Mouse (Mus musculus) C2C12 (cell line): Measurements from ENCODE around the gene Rptor. TPM values are rescaled to one million over a fixed set of nuclear protein-coding genes. Genes with fewer than 3 reads are reported as not detected.

Source experiments
- H3K27me3 ChIP-seq: one replicate; pipeline ENCODE4 v1.6.1; 2011; ENCODE audit not compliant: control insufficient read depth, insufficient read depth, insufficient read length
- H3K36me3 ChIP-seq: one replicate; pipeline ENCODE4 v1.6.1; 2011; ENCODE audit not compliant: control insufficient read depth, insufficient read depth
- H3K4me3 ChIP-seq: one replicate; pipeline ENCODE4 v1.5.1; 2011; ENCODE audit warnings: mild to moderate bottlenecking, control low read depth; ENCODE audit not compliant: poor library complexity, insufficient read depth, severe bottlenecking
- H3K79me2 ChIP-seq: one replicate; pipeline ENCODE4 v1.6.1; 2011; ENCODE audit not compliant: control insufficient read depth, insufficient read depth
- H3K79me3 ChIP-seq: one replicate; pipeline ENCODE4 v1.6.1; 2011; ENCODE audit warnings: low read depth, control low read depth
- H3ac ChIP-seq: one replicate; pipeline ENCODE3; 2011; ENCODE audit warnings: low read depth; ENCODE audit not compliant: control insufficient read depth, insufficient read length
- CEBPB ChIP-seq: IDR thresholded peaks from one replicate; pipeline ENCODE4 v1.6.1; 2011; ENCODE audit warnings: low read depth, mild to moderate bottlenecking, control low read depth, moderate library complexity
- CTCF ChIP-seq: IDR thresholded peaks from one replicate; pipeline ENCODE4 v1.5.1; 2011; ENCODE audit not compliant: control insufficient read depth, insufficient read depth, insufficient read length
- FOSL1 ChIP-seq: IDR thresholded peaks from one replicate; pipeline ENCODE4 v1.8.0; 2011; ENCODE audit warnings: mild to moderate bottlenecking, low read length; ENCODE audit not compliant: poor library complexity, insufficient read depth, severe bottlenecking
- MAX ChIP-seq: IDR thresholded peaks from one replicate; pipeline ENCODE4 v1.6.1; 2011; ENCODE audit warnings: mild to moderate bottlenecking, control low read depth
- MYOD1 ChIP-seq: IDR thresholded peaks from one replicate; pipeline ENCODE4 v1.6.1; 2011; ENCODE audit warnings: low read depth; ENCODE audit not compliant: control insufficient read depth, insufficient read length
- MYOG ChIP-seq: IDR thresholded peaks from one replicate; pipeline ENCODE4 v1.6.1; 2011; ENCODE audit not compliant: control insufficient read depth, insufficient read length; ENCODE audit errors: extremely low read depth
- USF1 ChIP-seq: IDR thresholded peaks from one replicate; pipeline ENCODE4 v1.6.1; 2011; ENCODE audit warnings: low read depth, mild to moderate bottlenecking, control low read depth, moderate library complexity
- polyA plus RNA-seq: library from polyadenylated mRNA; unstranded; fragments of >200 nt; fragmentation: generic; extraction: Trizol; gene quantifications from one replicate; pipeline ENCODE4 v1.2.1, GENCODE M21; 2012; ENCODE audit warnings: missing spikeins

The Rptor gene
- polyA plus RNA-seq, 1 experiment = 34.8 TPM

DNA sequence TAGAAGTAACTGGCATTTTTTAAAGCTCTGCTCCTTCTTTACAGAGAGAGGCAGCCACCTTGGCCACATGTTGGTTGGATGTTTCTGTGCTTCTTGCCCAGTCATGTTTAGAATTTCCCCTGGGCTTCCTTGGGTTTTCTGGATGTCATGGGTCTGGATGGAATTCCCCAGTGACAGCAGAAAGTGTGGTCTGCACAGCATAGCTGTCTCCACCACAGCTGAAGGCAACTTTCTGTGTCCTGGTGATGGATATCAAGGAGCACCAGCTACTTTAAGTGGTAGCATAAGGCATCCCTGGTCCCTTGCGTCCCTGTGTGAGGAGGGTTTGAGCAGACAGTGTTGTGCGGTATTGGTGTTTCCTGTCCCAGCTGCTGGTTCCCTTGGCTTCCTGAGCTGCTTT, 79.6 kb downstream of the Rptor start:
- Histone ChIP-seq H3K79me3 (peaks cover 74% of the 10 kb centered on the region), H3ac (no peak overlapping the region), H3K36me3 (no peaks in the 10 kb centered on the region), H3K4me3 (no peak overlapping the region), H3K79me2 (peaks cover 100% of the 10 kb centered on the region), H3K27me3 (no peaks in the 10 kb centered on the region)
- TF ChIP-seq MYOG (no peak), CEBPB (no peak), MAX (no peak), MYOD1 (no peak), CTCF (no peak)

DNA sequence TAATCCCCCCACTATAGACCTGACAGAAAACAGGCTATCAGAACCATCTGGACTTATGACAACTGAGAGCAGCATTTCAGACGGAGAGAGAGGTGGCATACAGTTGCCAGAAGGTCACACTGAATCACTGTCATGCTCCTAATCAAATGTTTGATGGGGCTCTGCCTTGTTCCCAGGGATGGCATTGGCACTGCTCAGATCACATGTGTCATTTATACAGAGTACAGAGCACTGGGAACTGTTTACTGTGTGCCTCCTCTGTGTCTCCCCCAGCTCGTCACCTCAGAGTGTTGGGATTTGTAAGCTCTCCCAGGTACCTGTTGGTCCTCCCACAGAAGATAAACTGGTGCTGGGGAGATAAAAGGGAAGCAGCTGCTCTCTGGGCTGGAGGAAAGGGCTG, 81.1 kb downstream of the Rptor start:
- Histone ChIP-seq H3K36me3 (peaks cover 5% of the 10 kb centered on the region), H3K79me3 (peaks cover 79% of the 10 kb centered on the region), H3ac (no peak overlapping the region), H3K4me3 (no peak overlapping the region), H3K79me2 (peaks cover 100% of the 10 kb centered on the region), H3K27me3 (no peaks in the 10 kb centered on the region)
- TF ChIP-seq USF1 (no peak), CEBPB (no peak)

DNA sequence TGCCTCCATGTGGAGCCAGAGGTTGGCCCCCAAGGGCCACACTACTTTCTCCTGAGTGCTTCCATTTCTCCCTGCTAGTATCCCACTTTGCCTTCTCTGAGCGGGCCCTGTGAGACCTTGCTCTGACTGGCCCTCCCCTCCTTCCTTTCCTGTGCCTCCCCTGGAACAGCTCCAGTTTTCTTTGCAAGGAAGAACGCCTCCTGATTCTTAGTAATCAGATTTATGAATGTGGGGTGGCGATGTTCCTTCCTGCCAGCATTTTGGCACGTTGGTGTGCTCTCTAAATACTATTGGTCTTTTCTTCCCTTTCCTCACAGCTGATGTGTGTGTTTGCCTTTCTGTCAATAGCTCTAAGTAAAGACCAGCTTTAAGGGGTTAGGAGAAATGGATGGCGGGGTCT, 82.8 kb downstream of the Rptor start:
- H3K4me3 ChIP-seq = no peak overlapping the region
- H3K79me3 ChIP-seq = peaks cover 79% of the 10 kb centered on the region
- H3K79me2 ChIP-seq = peaks cover 100% of the 10 kb centered on the region
- TF ChIP-seq MYOD1 (no peak), FOSL1 (no peak), USF1 (no peak), CTCF (no peak), MAX (peak; percentile 21), MYOG (no peak), CEBPB (no peak)
- no peak overlapping the region for H3ac ChIP-seq
- H3K36me3 ChIP-seq = peaks cover 5% of the 10 kb centered on the region
- no peaks in the 10 kb centered on the region for H3K27me3 ChIP-seq

DNA sequence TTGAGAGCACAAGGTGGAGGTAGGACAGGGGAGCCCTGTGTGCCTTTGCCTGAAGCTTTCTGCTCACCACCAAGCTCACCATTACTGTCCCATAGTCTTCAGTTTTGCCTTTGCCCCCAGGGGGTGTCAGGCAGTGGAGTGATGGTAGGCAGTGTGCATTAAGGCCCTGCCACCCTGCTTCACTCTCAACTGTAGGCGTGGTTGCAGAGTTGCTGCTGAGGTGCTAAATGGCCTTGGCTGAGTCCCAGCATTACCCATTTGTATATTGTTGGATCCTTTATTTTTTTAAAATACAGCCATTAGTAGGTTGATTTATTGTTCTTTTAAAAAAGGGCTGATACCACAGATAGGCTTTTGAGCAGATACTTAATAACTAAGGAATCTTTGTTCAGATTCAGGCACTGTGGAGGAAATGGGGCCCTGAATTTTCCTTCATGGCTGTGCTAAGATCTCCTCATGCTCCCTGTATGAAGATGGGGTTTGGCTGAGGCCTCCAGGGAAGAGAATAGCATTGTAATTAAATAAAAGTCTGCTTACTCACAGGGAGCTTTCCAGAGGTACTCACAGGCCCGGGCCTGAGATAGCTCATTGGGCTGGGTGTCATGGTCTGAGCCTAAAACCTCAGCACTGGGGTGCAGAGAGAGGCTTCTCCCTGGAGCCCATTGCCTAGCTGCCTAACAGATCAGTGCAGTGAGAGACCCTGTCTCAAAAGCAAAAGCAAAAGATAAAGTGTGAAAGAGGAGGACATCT, 83.4 kb downstream of the Rptor start:
- peaks cover 100% of the 10 kb centered on the region for H3K79me2 ChIP-seq
- no peak overlapping the region for H3ac ChIP-seq
- TF ChIP-seq MAX (no peak), CTCF (no peak), MYOG (no peak)
- H3K36me3 ChIP-seq = peaks cover 5% of the 10 kb centered on the region
- H3K4me3 ChIP-seq = no peak overlapping the region
- peaks cover 79% of the 10 kb centered on the region for H3K79me3 ChIP-seq
- H3K27me3 ChIP-seq = no peaks in the 10 kb centered on the region

DNA sequence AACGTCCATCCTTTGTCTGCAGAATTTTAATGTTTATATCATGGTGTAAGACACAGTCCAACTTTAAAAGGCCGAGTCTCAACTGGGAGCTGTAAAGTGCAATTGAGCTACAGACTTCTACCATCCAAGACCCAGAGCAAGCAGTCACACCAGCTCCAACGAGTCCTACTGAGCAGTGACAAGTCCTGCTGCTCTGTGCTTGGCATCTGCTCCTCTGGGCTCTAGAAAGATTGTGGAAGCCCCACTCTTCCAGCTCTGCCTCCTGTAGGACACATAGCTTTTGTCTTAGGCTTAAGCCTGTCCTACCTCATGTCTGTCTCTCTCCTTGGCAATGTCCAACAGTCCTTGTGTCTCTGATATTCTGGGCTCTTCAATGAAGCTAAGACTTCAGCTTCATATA, 84.6 kb downstream of the Rptor start:
- H3K27me3 ChIP-seq = no peaks in the 10 kb centered on the region
- peaks cover 77% of the 10 kb centered on the region for H3K79me3 ChIP-seq
- H3K36me3 ChIP-seq = peaks cover 5% of the 10 kb centered on the region
- no peak overlapping the region for H3K4me3 ChIP-seq
- no peak for TF ChIP-seq USF1
- TF ChIP-seq MYOG = no peak
- no peak for TF ChIP-seq CEBPB
- no peak for TF ChIP-seq MYOD1
- no peak overlapping the region for H3ac ChIP-seq
- peaks cover 100% of the 10 kb centered on the region for H3K79me2 ChIP-seq

DNA sequence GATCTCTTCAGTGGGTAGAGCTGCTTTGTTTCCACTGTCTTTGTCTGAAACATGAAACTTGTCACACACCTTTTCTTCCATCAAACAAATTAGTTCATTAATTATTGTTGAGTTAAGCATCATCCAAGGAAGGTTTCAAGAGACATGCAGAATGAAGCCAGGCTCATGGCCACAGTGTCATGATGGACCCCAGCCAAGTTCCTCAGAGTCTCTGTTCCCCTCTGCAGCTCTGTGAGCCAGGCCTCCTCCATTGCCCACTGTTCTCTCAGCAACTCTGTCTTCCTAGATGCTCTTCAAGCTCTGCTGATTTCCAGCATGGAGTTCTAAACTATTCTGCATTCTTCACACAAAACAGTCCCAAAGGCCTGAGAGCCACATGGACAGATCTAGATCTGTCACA, 85.3 kb downstream of the Rptor start:
- Histone ChIP-seq H3K27me3 (no peaks in the 10 kb centered on the region), H3ac (no peak overlapping the region), H3K79me3 (peaks cover 77% of the 10 kb centered on the region), H3K79me2 (peaks cover 100% of the 10 kb centered on the region), H3K4me3 (no peak overlapping the region), H3K36me3 (peaks cover 5% of the 10 kb centered on the region)
- no peak for TF ChIP-seq CTCF
- TF ChIP-seq MYOD1 = no peak
- TF ChIP-seq USF1 = no peak
- no peak for TF ChIP-seq MYOG

DNA sequence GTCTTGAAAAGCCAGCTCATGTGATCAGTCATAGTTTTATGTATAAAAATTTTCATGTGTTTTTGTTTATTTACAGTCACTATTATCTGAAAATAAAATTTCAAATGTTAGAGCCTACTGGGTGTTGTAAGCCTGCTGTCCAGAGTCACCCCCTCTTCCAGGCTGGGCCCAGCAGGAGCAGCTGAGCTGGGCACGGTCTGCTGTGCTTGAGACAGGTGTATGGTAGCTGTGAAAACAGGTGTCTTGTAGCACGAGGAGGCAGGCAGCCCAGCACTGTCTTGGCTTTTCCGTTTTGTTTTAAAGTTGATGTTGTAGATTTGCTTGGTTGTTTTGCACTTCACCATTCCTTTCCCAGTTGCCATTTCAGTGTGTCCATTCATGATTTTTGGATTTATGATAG, 87.2 kb downstream of the Rptor start:
- Histone ChIP-seq H3K36me3 (peaks cover 5% of the 10 kb centered on the region), H3ac (no peak overlapping the region), H3K79me3 (peaks cover 73% of the 10 kb centered on the region), H3K27me3 (no peaks in the 10 kb centered on the region), H3K79me2 (peaks cover 100% of the 10 kb centered on the region), H3K4me3 (no peak overlapping the region)
- TF ChIP-seq USF1 (no peak), MYOD1 (no peak), CTCF (no peak), MAX (no peak), MYOG (no peak), FOSL1 (no peak), CEBPB (no peak)
